8 mouse cellular contexts compared by ENCODE assay signal in genomic region chr11:4187318-4187700, GRCm38 (mm10). TPM values are rescaled to one million over a fixed set of nuclear protein-coding genes. Genes with fewer than 3 reads are reported as not detected.
A peak's percentile ranks its signal among the peaks of the same experiment; 100 is the strongest.
DNase-seq lines count a peak whose midpoint lies in the region; ATAC-seq and TF ChIP-seq lines count a peak whose summit lies in the region.

No protein-coding gene starts in this region.

- H3K9me3 ChIP-seq in limb, embryonic 12.5 days, result no peaks in the 10 kb centered on the region
- no peaks in the 10 kb centered on the region for H3K9me3 ChIP-seq in stomach, embryonic 15.5 days

- 0 out of 2 replicates have a peak, but pooled peaks cover 2% of the 10 kb centered on the region for H3K36me3 ChIP-seq in spleen, adult 2 months (ENCODE audit: control insufficient read depth, insufficient read depth, low read length)
- H3K36me3 ChIP-seq in limb, embryonic 12.5 days, result peaks cover 11% of the 10 kb centered on the region
- 0 out of 2 replicates have a peak, but pooled peaks cover 4% of the 10 kb centered on the region for H3K36me3 ChIP-seq in stomach, embryonic 15.5 days

- peak overlapping the region; percentile 82 for H3K4me2 ChIP-seq in limb, embryonic 12.5 days
- H3K4me2 ChIP-seq in stomach, embryonic 15.5 days, result peak overlapping the region; percentile 79

- peak overlapping the region; percentile 90 for H3K4me3 ChIP-seq in spleen, adult 2 months (ENCODE audit: extremely low read depth, insufficient read depth, insufficient read length)
- H3K4me3 ChIP-seq in limb, embryonic 12.5 days (replicated peaks), result peak overlapping the region; percentile 84
- peak overlapping the region; percentile 87 for H3K4me3 ChIP-seq in stomach, embryonic 15.5 days (replicated peaks)

- ATAC-seq in cerebellum, adult (ENCODE audit: insufficient number of reproducible peaks, low FRiP score, low TSS enrichment), result no peak
- ATAC-seq in limb, embryonic 12.5 days (ENCODE audit: insufficient number of reproducible peaks, insufficient read depth, low FRiP score, low TSS enrichment, low read depth), result no peak
- no peak for ATAC-seq in stomach, embryonic 15.5 days (ENCODE audit: insufficient read depth, low FRiP score, low read depth)

- H3K27me3 ChIP-seq in spleen, adult 2 months (ENCODE audit: control insufficient read depth, insufficient read depth, low read length), result no peaks in the 10 kb centered on the region
- H3K27me3 ChIP-seq in limb, embryonic 12.5 days, result 0 out of 2 replicates have a peak, but pooled peaks cover 4% of the 10 kb centered on the region
- H3K27me3 ChIP-seq in stomach, embryonic 15.5 days (replicated peaks), result no peaks in the 10 kb centered on the region

- WGBS in spleen, adult 2 months, result 31% methylated on average over 9 of the region's 9 CpGs
- 12% methylated on average over 9 of the region's 9 CpGs for WGBS in limb, embryonic 12.5 days
- 12% methylated on average over 9 of the region's 9 CpGs for WGBS in stomach, embryonic 15.5 days

- H3K27ac ChIP-seq in spleen, adult 2 months (ENCODE audit: insufficient read depth, low read length), result peak overlapping the region; percentile 66; the same call in 1 of the 2 replicates
- no peak overlapping the region; the same call in 1 of the 2 replicates for H3K27ac ChIP-seq in limb, embryonic 12.5 days
- no peak overlapping the region for H3K27ac ChIP-seq in stomach, embryonic 15.5 days

- H3K9ac ChIP-seq in limb, embryonic 12.5 days (replicated peaks), result peak overlapping the region; percentile 88
- peak overlapping the region; percentile 98 for H3K9ac ChIP-seq in stomach, embryonic 15.5 days

- peak; percentile 44 for DNase-seq in cerebellum, adult 11-12 months
- DNase-seq in spleen, adult 2 months (ENCODE audit: low read depth in 1 of 2, low spot score in 2 of 2), result no peak
- no peak for DNase-seq in spleen, postnatal 14 days (ENCODE audit: low spot score in 2 of 2)
- DNase-seq in embryo, embryonic 9.5 days (ENCODE audit: extremely low spot score), result no peak
- DNase-seq in adrenal gland, postnatal 10 days, result no peak

- TF ChIP-seq CTCF in spleen, adult 2 months (IDR thresholded peaks at IDR 0.05; ENCODE audit: extremely low read depth, insufficient read depth, insufficient read length, insufficient replicate concordance), result no peak

- peaks cover 8% of the 10 kb centered on the region; the same call in 1 of the 2 replicates for H3K4me1 ChIP-seq in spleen, adult 2 months (ENCODE audit: control insufficient read depth, insufficient read depth, insufficient read length)
- peaks cover 31% of the 10 kb centered on the region for H3K4me1 ChIP-seq in limb, embryonic 12.5 days (replicated peaks)
- H3K4me1 ChIP-seq in stomach, embryonic 15.5 days, result peaks cover 35% of the 10 kb centered on the region

- TF ChIP-seq POLR2A in spleen, adult 2 months (IDR thresholded peaks at IDR 0.05; ENCODE audit: low read depth, low read length), result no peak

RNA-seq across cellular contexts. Expression of gene Tbc1d10a, which starts 0.7 kb away (rescaled TPM):
- 46.7 and 53.9 TPM in 2 replicates for polyA plus RNA-seq in spleen, adult 2 months (2012; rRNA removed)
- polyA plus RNA-seq in limb, embryonic 12.5 days (2016; fragmentation: Nextera tagmentation; extraction: Ambion mirVana), result 36.5 and 36.8 TPM in 2 replicates
- polyA plus RNA-seq in stomach, embryonic 15.5 days (2015; fragmentation: Nextera tagmentation; extraction: Ambion mirVana), result 31.1 and 33.4 TPM in 2 replicates
- 10 to 100 TPM; 15.1 to 16.4 TPM for total RNA-seq in adrenal gland, postnatal 10 days (2021)

RNA-seq across cellular contexts. Expression of gene Sf3a1, which starts 27.2 kb away (rescaled TPM):
- polyA plus RNA-seq in spleen, adult 2 months (2012; rRNA removed), result 27.9 and 31.9 TPM in 2 replicates
- 71.4 and 78.8 TPM in 2 replicates for polyA plus RNA-seq in limb, embryonic 12.5 days (2016; fragmentation: Nextera tagmentation; extraction: Ambion mirVana)
- polyA plus RNA-seq in stomach, embryonic 15.5 days (2015; fragmentation: Nextera tagmentation; extraction: Ambion mirVana), result 39.2 and 44.2 TPM in 2 replicates
- total RNA-seq in adrenal gland, postnatal 10 days (2021), result 10 to 100 TPM; 41.0 to 44.7 TPM

RNA-seq across cellular contexts. Expression of gene Ccdc157, which starts 27.2 kb away (rescaled TPM):
- polyA plus RNA-seq in spleen, adult 2 months (2012; rRNA removed), result 4.3 and 4.4 TPM in 2 replicates
- 9.4 and 10.1 TPM in 2 replicates for polyA plus RNA-seq in limb, embryonic 12.5 days (2016; fragmentation: Nextera tagmentation; extraction: Ambion mirVana)
- 6.1 and 6.4 TPM in 2 replicates for polyA plus RNA-seq in stomach, embryonic 15.5 days (2015; fragmentation: Nextera tagmentation; extraction: Ambion mirVana)
- total RNA-seq in adrenal gland, postnatal 10 days (2021), result 1 to 10 TPM; 8.7 to 9.0 TPM

RNA-seq across cellular contexts. Expression of gene Castor1, which starts 30.7 kb away (rescaled TPM):
- polyA plus RNA-seq in spleen, adult 2 months (2012; rRNA removed), result 9.9 and 11.4 TPM in 2 replicates
- polyA plus RNA-seq in limb, embryonic 12.5 days (2016; fragmentation: Nextera tagmentation; extraction: Ambion mirVana), result 2.3 and 2.7 TPM in 2 replicates
- 3.8 and 4.8 TPM in 2 replicates for polyA plus RNA-seq in stomach, embryonic 15.5 days (2015; fragmentation: Nextera tagmentation; extraction: Ambion mirVana)
- 1 to 10 TPM; 5.6 to 8.3 TPM for total RNA-seq in adrenal gland, postnatal 10 days (2021)

RNA-seq across cellular contexts. Expression of gene Osm, which starts 48.9 kb away (rescaled TPM):
- polyA plus RNA-seq in spleen, adult 2 months (2012; rRNA removed), result 3.3 and 3.7 TPM in 2 replicates
- not detected in 2 replicates for polyA plus RNA-seq in limb, embryonic 12.5 days (2016; fragmentation: Nextera tagmentation; extraction: Ambion mirVana)
- polyA plus RNA-seq in stomach, embryonic 15.5 days (2015; fragmentation: Nextera tagmentation; extraction: Ambion mirVana), result 0.22 TPM in 2 replicates
- under 1 TPM in 1 of 2 experiments, not detected in 1; 0.18 TPM for total RNA-seq in adrenal gland, postnatal 10 days (2021)
